Mouse (Mus musculus): Measurements from ENCODE around the gene Ric3.
"Not testable (repeated sequence)": the region's sequence is repeated elsewhere in the genome, so short reads cannot be mapped to it uniquely, and the experiment has no call there.

Ric3 gene

GRCm38 (mm10) chr7:109083113-109083812 is at the start of gene Ric3:
Gene Ric3, minus strand, starts transcription at chr7:109083331.
- peak; percentile 76 for DNase-seq (ENCODE audit: low spot score)

GRCm38 (mm10) chr7:109131565-109131964 is 48.4 kb upstream of the Ric3 start:
- DNase-seq (ENCODE audit: low spot score) = peak; percentile 41

- peak; percentile 41 for DNase-seq (ENCODE audit: low spot score)
These were observed 47.0 kb upstream of the Ric3 start for GRCm38 (mm10) chr7:109129946-109130686.

DNA sequence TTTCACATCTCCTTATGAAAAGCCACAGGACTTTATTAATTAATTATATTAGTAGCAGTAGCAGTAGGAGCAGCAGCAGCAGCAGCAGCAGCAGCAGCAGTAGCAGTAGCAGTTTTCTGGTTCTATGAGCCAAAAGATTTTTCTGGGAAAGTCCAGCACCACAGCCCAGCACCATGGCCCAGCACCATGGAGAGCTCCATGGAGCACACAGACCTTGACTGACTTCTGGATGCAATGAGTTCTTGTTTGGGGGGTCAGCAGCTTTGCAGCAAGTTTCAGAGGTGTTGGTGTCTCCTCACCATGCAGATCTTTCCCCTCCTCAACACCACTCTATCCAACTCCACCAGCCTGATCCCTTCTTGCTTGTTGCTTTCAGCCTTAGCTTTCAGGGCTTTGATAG is 46.3 kb upstream of the Ric3 start:
- DNase-seq (ENCODE audit: low spot score) = peak; percentile 78

GRCm38 (mm10) chr7:109115929-109116328 is 32.8 kb upstream of the Ric3 start:
- no peak for DNase-seq (ENCODE audit: low spot score)

- not testable (repeated sequence) for DNase-seq (ENCODE audit: low spot score)
These were observed 32.4 kb upstream of the Ric3 start for GRCm38 (mm10) chr7:109115488-109115887.

- peak; percentile 25 for DNase-seq (ENCODE audit: low spot score)
These were observed 31.8 kb upstream of the Ric3 start for GRCm38 (mm10) chr7:109114950-109115349.

DNA sequence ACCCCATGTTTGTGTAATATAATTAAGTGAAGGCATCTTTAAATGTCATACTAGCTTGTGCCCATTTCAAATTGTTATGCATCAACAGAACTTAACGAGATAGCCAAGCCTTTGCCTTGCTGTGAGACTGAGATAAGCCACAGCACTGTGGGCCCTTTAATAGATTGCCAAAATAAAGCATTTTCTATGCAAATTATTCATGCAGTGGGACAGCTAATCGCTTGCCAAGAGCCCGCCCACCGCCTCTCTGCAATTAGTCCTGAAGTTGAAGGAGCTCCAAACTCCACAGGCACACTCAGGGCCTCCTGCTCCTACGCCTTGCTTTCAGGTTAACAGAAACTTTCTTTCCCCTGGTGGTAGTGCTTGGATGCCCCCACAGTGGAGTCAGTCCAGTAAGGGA is 27.9 kb upstream of the Ric3 start:
- peak; percentile 21 for DNase-seq (ENCODE audit: low spot score)

DNA sequence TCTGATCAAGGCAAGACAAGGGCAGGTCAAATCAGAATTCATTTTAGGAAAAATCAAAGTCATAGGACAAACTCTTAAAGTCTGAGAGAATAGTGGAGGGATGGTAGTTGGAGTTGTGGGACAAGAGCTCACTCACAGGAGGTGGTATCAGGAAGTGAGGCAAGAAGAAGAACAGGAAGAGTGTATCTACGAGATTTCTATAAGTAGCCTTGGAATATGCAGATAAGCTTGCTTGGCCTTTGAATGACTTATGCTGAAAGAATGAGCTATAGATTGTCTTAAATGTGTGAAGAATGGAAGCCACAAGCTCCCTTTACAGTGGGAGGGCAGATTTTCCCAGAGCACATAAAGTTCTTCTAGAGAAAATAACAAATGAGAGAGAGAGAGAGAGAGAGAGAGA is 21.8 kb upstream of the Ric3 start:
- DNase-seq (ENCODE audit: low spot score) = no peak

- peak; percentile 11 for DNase-seq (ENCODE audit: low spot score)
These were observed 18.0 kb upstream of the Ric3 start for GRCm38 (mm10) chr7:109101167-109101566.

GRCm38 (mm10) chr7:109098145-109099018 is 15.3 kb upstream of the Ric3 start:
- peak; percentile 55 for DNase-seq (ENCODE audit: low spot score)

DNA sequence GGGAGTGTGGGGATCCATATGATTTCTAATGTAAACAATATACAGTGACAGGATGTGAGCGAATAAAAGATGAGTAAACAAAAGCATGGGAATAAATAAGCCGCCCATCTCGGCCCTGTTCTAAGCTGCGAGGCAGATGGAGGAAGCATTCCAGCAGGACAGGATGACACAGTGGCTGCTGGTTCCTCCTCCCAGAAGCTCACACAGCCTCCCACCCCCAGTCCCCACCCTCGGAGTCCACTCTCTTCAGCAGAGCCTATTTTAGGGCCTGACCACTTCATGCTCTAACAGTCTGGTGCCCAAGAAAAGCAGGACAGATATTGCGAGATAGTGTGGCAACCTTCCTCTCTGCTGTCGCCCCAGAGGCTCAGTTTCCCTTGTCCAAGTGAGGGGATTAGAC is 14.1 kb upstream of the Ric3 start:
- DNase-seq (ENCODE audit: low spot score) = peak; percentile 23

DNA sequence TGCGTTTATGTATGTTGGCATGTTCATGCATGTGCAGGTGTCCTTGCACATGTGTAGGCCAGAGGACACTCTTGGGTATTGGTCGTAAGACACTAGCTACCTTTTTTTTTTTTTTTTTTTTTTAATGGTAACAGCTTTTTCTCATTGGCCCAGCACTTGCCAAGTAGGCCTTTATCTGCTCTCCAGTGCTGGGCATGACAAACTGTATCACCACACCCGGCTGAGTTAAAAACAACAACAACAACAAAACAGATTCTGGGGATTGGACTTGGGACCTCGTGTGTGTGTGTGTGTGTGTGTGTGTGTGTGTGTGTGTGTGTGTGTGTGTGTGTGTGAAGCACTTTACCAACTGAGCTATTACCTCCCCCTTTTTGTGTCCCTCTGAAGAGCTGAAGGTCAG is 13.5 kb upstream of the Ric3 start:
- DNase-seq (ENCODE audit: low spot score) = peak; percentile 10

DNA sequence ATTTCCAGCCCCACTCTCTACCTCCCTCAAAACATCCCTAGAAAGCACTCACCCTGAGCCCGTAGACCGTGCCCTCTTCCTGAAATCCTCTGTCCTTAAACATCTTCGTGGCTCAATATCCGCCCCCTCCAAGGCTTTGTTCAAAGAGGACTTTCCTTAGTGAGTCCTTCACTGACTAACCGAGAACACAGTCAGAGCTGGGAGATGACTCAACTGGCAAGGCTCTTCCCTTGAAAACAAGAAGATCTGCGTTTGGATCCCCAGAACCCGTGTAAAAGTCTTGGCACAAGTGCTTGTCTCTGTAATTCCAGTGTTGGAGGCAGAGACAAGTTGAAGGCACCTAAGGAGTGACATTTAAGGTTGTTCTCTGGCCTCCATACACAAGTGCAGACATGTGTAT is 11.2 kb upstream of the Ric3 start:
- DNase-seq (ENCODE audit: low spot score) = no peak

- not testable (repeated sequence) for DNase-seq (ENCODE audit: low spot score)
These were observed 8.2 kb upstream of the Ric3 start for GRCm38 (mm10) chr7:109091316-109091715.

GRCm38 (mm10) chr7:109086946-109087345 is 3.8 kb upstream of the Ric3 start:
- no peak for DNase-seq (ENCODE audit: low spot score)

GRCm38 (mm10) chr7:109083813-109084184 is 668 bp upstream of the Ric3 start:
- DNase-seq (ENCODE audit: low spot score) = peak; percentile 51

GRCm38 (mm10) chr7:109082269-109083112 is 640 bp downstream of the Ric3 start:
- peak; percentile 79 for DNase-seq (ENCODE audit: low spot score)

GRCm38 (mm10) chr7:109072326-109072725 is 10.8 kb downstream of the Ric3 start:
- no peak for DNase-seq (ENCODE audit: low spot score)

DNA sequence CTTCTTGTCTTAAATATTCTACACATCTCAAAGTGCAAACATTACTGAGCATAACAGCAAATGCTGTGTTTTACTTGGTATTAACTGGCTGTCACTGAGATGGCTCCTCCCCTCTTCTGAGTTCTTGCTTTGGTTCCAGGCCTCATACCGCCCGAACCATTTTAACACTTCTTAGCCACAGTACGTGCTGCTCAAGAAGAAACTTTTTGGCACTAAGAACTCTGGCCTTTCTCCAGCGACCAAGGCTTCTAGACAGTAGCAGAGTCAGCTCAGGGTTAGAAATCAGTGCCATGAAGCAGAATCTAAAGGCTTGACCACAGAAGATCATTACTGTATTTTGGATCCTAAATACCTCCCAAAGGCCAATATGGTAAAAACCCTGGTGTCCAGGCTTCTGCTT is 13.5 kb downstream of the Ric3 start:
- DNase-seq (ENCODE audit: low spot score) = no peak

DNA sequence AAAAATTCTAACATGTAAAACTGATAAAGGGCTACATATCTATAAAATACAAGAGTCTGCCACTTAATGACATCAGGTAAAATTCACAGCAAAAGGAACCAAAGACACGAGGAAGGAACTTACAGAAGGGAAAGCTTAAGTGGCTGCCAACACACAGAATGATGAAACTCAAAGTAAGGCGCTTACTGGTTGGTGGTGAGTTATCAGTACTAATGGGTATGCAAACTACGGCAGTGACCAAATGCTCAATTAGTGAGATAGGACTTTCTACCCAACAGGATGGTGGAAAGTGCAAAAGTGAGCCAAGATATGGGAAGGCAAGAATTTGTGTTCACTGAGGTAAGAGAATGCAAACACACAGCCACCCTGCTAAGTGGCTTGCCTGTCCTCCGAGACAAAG is 23.6 kb downstream of the Ric3 start:
- DNase-seq (ENCODE audit: low spot score) = no peak

- no peak for DNase-seq (ENCODE audit: low spot score)
These were observed 32.3 kb downstream of the Ric3 start for GRCm38 (mm10) chr7:109050831-109051230.

All from testis, postnatal 10 days (tissue).